Mouse (Mus musculus) lung, embryonic 16.5 days (tissue): ENCODE data around the gene Dcun1d3. TPM values are rescaled to one million over a fixed set of nuclear protein-coding genes. Genes with fewer than 3 reads are reported as not detected.
A peak's percentile ranks its signal among the peaks of the same experiment; 100 is the strongest.

ENCODE experiments used
- ATAC-seq: fragments of 200-750 bp; cut with Nextera tagmentation; 2 replicates; pipeline ENCODE4 v1.8.0; 2017; ENCODE audit warnings: low read depth, mild to moderate bottlenecking, moderate library complexity
- H3K27ac ChIP-seq: fragments of 300-500 bp; sonication (generic); 2 replicates; pipeline ENCODE4 v1.5.1; 2014; ENCODE audit warnings: mild to moderate bottlenecking, control low read depth, low read length
- H3K27me3 ChIP-seq: fragments of 300-500 bp; sonication (generic); 2 replicates; pipeline ENCODE4 v1.6.1; 2014; ENCODE audit warnings: low read depth, low read length, mixed read lengths; ENCODE audit not compliant: control insufficient read depth, insufficient read depth
- H3K36me3 ChIP-seq: fragments of 300-500 bp; sonication (generic); 2 replicates; pipeline ENCODE4 v1.6.1; 2014; ENCODE audit warnings: low read length; ENCODE audit not compliant: control insufficient read depth, insufficient read depth
- H3K4me1 ChIP-seq: fragments of 300-500 bp; sonication (generic); replicated peaks from 2 replicates; pipeline ENCODE4 v1.6.1; 2014; ENCODE audit warnings: low read length, mixed read lengths; ENCODE audit not compliant: control insufficient read depth, insufficient read depth
- H3K4me2 ChIP-seq: fragments of 300-500 bp; sonication (generic); 2 replicates; pipeline ENCODE4 v1.6.1; 2014; ENCODE audit warnings: low read depth, low read length, control low read depth
- H3K4me3 ChIP-seq: fragments of 300-500 bp; sonication (generic); 2 replicates; pipeline ENCODE4 v1.5.1; 2014; ENCODE audit warnings: mild to moderate bottlenecking, low read length, control low read depth
- H3K9ac ChIP-seq: fragments of 300-500 bp; sonication (generic); 2 replicates; pipeline ENCODE4 v1.6.1; 2014; ENCODE audit warnings: low read length, control low read depth
- H3K9me3 ChIP-seq: fragments of 300-500 bp; sonication (generic); 2 replicates; pipeline ENCODE4 v1.6.1; 2016; ENCODE audit warnings: low read length; ENCODE audit not compliant: control insufficient read depth
- WGBS: fragments of 180-500 bp; shearing (Covaris S2); extraction: QIAGEN DNeasy Blood & Tissue Kit; methylation state at CpG from one replicate; pipeline ENCODE4 v1.1.7; 2014; 5-methylcytosine and 5-hydroxymethylcytosine counted together
- polyA plus RNA-seq: library from polyadenylated mRNA; unstranded; fragments of >200 nt; fragmentation: Nextera tagmentation; extraction: Ambion mirVana; gene quantifications from 2 replicates; pipeline ENCODE4 v1.2.1, GENCODE M21; 2015

Dcun1d3 gene
- polyA plus RNA-seq, 1 experiment from 2014 or later, result 9.7 TPM

DNA sequence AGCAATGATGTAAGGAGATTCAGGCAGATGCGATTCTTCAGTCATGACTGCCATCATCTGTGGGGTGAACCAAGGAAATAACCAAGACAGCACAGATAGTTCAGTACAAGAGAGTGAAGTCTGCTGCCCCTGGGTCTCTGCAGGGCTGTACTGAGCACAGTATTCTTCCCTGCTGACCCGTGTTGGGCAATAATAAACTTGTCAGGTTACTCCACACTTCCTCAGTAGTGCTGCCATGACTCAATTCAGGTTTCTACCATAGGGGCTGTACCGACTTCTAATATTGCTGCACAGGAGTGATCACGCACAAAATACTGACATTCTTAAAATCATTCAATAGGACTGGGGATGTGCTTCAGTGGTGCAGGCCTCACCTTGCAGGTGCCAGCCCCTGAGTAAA is 16.9 kb downstream of the Dcun1d3 start:
- H3K36me3 ChIP-seq, result peaks cover 3% of the 10 kb centered on the region
- H3K9me3 ChIP-seq, result no peaks in the 10 kb centered on the region
- WGBS, result 89% methylated on average over 4 of the region's 4 CpGs
- no peak overlapping the region for H3K4me3 ChIP-seq
- H3K27ac ChIP-seq, result no peak overlapping the region
- no peak overlapping the region for H3K9ac ChIP-seq
- no peak for ATAC-seq
- H3K4me1 ChIP-seq, result no peaks in the 10 kb centered on the region
- H3K27me3 ChIP-seq, result no peaks in the 10 kb centered on the region
- no peak overlapping the region for H3K4me2 ChIP-seq

DNA sequence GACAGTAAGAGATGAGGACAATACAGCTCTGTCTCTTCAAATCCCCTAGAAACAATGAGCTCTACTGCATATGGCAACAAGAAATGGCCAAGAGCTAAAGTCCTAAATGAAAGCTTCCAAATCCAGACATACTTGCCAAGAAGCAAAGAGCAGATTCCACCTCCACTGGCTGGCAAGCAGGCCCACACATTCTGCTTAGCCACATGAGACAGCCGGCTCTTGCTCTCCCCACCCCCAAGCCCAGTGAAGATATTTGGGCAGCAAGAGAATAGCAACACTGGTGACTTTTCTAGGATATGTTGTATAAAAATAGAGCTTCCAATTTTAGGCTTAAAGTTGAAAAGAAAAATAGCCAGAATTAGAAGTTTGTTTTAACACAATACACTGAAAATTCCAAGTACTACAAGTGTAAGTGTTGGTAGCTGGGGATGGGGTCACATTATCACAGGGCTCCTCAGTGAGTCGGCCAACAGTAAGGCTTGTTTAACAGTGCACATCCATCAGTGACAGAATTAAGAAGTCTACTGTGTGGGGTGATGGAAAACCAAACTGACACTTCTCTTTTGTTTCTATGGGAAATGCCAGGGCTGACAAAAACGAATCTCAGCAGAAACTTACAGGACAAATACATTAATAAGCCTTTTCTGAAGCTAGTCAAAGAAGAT is 20.2 kb downstream of the Dcun1d3 start:
- no peaks in the 10 kb centered on the region for H3K9me3 ChIP-seq
- H3K9ac ChIP-seq, result no peak overlapping the region
- no peak for ATAC-seq
- H3K4me3 ChIP-seq, result no peak overlapping the region
- H3K27me3 ChIP-seq, result no peaks in the 10 kb centered on the region
- H3K36me3 ChIP-seq, result peaks cover 3% of the 10 kb centered on the region
- WGBS, result 34% methylated on average over 3 of the region's 3 CpGs
- H3K27ac ChIP-seq, result no peak overlapping the region
- no peaks in the 10 kb centered on the region for H3K4me1 ChIP-seq
- no peak overlapping the region for H3K4me2 ChIP-seq

GRCm38 (mm10) chr7:119873050-119873449 is 23.0 kb downstream of the Dcun1d3 start:
- no peak overlapping the region for H3K27ac ChIP-seq
- no peak overlapping the region for H3K4me2 ChIP-seq
- no peak for ATAC-seq
- H3K9me3 ChIP-seq, result no peaks in the 10 kb centered on the region
- H3K27me3 ChIP-seq, result no peaks in the 10 kb centered on the region
- WGBS, result 58% methylated on average over 2 of the region's 2 CpGs
- H3K36me3 ChIP-seq, result no peaks in the 10 kb centered on the region; the same call in 1 of the 2 replicates
- H3K4me3 ChIP-seq, result no peak overlapping the region
- H3K4me1 ChIP-seq, result no peaks in the 10 kb centered on the region
- H3K9ac ChIP-seq, result no peak overlapping the region

GRCm38 (mm10) chr7:119872204-119872603 is 23.9 kb downstream of the Dcun1d3 start:
- no peak for ATAC-seq
- Histone ChIP-seq H3K9me3 (no peaks in the 10 kb centered on the region), H3K4me3 (no peak overlapping the region), H3K27me3 (no peaks in the 10 kb centered on the region), H3K4me2 (no peak overlapping the region), H3K4me1 (no peaks in the 10 kb centered on the region), H3K27ac (no peak overlapping the region), H3K9ac (no peak overlapping the region), H3K36me3 (no peaks in the 10 kb centered on the region; the same call in 1 of the 2 replicates)
- 97% methylated on average over 4 of the region's 4 CpGs for WGBS

- H3K27ac ChIP-seq, result no peak overlapping the region
- 25% methylated on average over 1 of the region's 1 CpGs for WGBS
These were observed 30.0 kb downstream of the Dcun1d3 start for GRCm38 (mm10) chr7:119866136-119866535.

DNA sequence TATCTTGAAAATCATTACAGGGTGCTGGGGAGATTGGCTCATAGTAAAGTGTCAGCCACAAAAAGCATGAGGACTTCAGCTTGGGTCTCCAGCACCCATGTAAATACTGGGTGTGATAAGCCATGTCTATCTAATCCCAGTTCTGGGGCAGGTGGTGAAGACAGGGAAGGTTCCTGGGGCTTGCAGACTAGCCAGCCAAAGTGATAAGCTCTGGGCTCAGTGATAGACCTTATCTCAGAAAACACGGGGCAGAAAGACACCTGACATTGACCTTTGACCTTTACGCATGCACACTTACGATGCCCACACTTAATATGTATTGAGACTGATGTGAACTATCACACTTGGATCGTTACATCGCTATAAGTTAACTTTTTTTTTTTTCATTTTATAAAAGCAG is 31.6 kb downstream of the Dcun1d3 start:
- no peaks in the 10 kb centered on the region for H3K27me3 ChIP-seq
- no peak overlapping the region for H3K4me2 ChIP-seq
- H3K27ac ChIP-seq, result no peak overlapping the region
- ATAC-seq, result no peak
- H3K4me1 ChIP-seq, result peaks cover 5% of the 10 kb centered on the region
- H3K36me3 ChIP-seq, result no peaks in the 10 kb centered on the region
- no peaks in the 10 kb centered on the region for H3K9me3 ChIP-seq
- no peak overlapping the region for H3K4me3 ChIP-seq
- whole genome bisulfite sequencing, result 71% methylated on average over 5 of the region's 5 CpGs
- H3K9ac ChIP-seq, result no peak overlapping the region

More at GRCm38 (mm10) chr7:119866136-119866535, 30.0 kb downstream of the Dcun1d3 start:
- Histone ChIP-seq H3K4me1 (peaks cover 5% of the 10 kb centered on the region), H3K4me2 (no peak overlapping the region), H3K27me3 (no peaks in the 10 kb centered on the region), H3K9me3 (no peaks in the 10 kb centered on the region), H3K36me3 (no peaks in the 10 kb centered on the region; the same call in 1 of the 2 replicates), H3K9ac (no peak overlapping the region), H3K4me3 (no peak overlapping the region)
- ATAC-seq, result no peak

DNA sequence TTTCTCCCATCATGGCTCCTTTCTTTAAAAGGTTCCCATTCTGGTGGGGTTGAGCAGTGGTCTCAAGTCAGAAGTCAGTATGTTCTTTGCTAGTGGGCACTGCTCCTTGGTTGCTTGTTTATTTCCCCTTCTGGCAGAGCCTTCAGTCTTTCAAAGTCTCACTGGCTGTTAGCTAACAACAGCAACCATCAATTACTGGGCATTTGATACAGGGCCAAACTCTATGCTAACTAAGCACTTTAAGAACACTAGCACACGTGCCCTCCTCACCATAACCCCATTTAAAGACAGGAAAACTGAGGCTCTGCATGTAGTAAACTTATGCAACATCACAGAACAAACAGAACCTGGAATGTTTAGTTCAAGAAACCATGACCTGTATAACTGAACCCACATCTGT is 33.9 kb downstream of the Dcun1d3 start:
- 23% methylated on average over 1 of the region's 1 CpGs for WGBS
- Histone ChIP-seq H3K9me3 (no peaks in the 10 kb centered on the region), H3K27me3 (no peaks in the 10 kb centered on the region), H3K4me2 (no peak overlapping the region), H3K4me3 (no peak overlapping the region), H3K36me3 (0 out of 2 replicates have a peak, but pooled peaks cover 3% of the 10 kb centered on the region), H3K27ac (0 out of 2 replicates have a peak overlapping the region, but pooled peaks have one; percentile 68), H3K9ac (no peak overlapping the region), H3K4me1 (peaks cover 5% of the 10 kb centered on the region)
- ATAC-seq, result no peak

- ATAC-seq, result peak; percentile 83
- no peak overlapping the region for H3K4me3 ChIP-seq
- H3K27me3 ChIP-seq, result no peaks in the 10 kb centered on the region
- H3K36me3 ChIP-seq, result 0 out of 2 replicates have a peak, but pooled peaks cover 3% of the 10 kb centered on the region
- WGBS, result 34% methylated on average over 6 of the region's 6 CpGs
- H3K4me1 ChIP-seq, result peaks cover 5% of the 10 kb centered on the region
- H3K27ac ChIP-seq, result peak overlapping the region; percentile 68
- peak overlapping the region; percentile 25 for H3K9ac ChIP-seq
- no peaks in the 10 kb centered on the region for H3K9me3 ChIP-seq
- no peak overlapping the region for H3K4me2 ChIP-seq
These were observed 34.6 kb downstream of the Dcun1d3 start for GRCm38 (mm10) chr7:119861335-119862091.

DNA sequence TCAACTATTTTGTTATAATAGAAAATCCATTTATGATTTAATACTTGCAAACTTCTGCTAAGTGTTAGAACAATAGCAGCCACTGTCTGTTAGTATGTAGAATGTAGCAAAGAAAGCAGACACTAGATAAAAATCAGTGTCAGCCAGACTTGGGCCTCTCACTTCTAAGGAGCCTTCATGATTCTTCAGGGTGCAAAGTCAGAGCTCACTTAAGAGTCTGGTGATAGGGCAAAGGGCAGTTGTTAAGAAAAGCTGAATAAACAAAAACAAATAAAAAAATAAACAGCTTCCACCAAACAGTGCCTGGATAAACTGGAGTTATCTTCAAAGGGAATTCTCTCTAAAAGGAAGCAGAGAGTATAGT is 35.1 kb downstream of the Dcun1d3 start:
- Histone ChIP-seq H3K36me3 (peaks cover 3% of the 10 kb centered on the region; the same call in 1 of the 2 replicates), H3K27ac (no peak overlapping the region; the same call in 1 of the 2 replicates), H3K9me3 (no peaks in the 10 kb centered on the region), H3K9ac (no peak overlapping the region), H3K27me3 (no peaks in the 10 kb centered on the region), H3K4me1 (peaks cover 5% of the 10 kb centered on the region), H3K4me2 (no peak overlapping the region), H3K4me3 (no peak overlapping the region)
- ATAC-seq, result no peak
